Mouse (Mus musculus) thymus, adult 2 months (tissue): ENCODE results near the gene Matk. TPM values are rescaled to one million over a fixed set of nuclear protein-coding genes. Genes with fewer than 3 reads are reported as not detected.
A peak's percentile ranks its signal among the peaks of the same experiment; 100 is the strongest.

Experiments used
- DNase-seq: peaks from one replicate; pipeline ENCODE4 v3.0.0; 2021
- H3K27ac ChIP-seq: fragments of 200-500 bp; 2 replicates; pipeline ENCODE4 v1.5.1; 2012; ENCODE audit warnings: low read length, control low read depth; ENCODE audit not compliant: control insufficient read depth, insufficient read depth
- H3K27me3 ChIP-seq: fragments of 200-500 bp; 2 replicates; pipeline ENCODE4 v1.6.1; 2012; ENCODE audit warnings: mild to moderate bottlenecking, low read length, moderate library complexity, mixed read lengths; ENCODE audit not compliant: control insufficient read depth, insufficient read depth
- H3K36me3 ChIP-seq: fragments of 200-500 bp; 2 replicates; pipeline ENCODE4 v1.6.1; 2012; ENCODE audit warnings: mild to moderate bottlenecking, low read length, moderate library complexity; ENCODE audit not compliant: control insufficient read depth, insufficient read depth
- H3K4me1 ChIP-seq: fragments of 200-500 bp; replicated peaks from 2 replicates; pipeline ENCODE4 v1.6.1; 2012; ENCODE audit warnings: low read length; ENCODE audit not compliant: control insufficient read depth, insufficient read depth
- H3K4me3 ChIP-seq: fragments of 200-500 bp; 2 replicates; pipeline ENCODE4 v1.5.1; 2012; ENCODE audit warnings: mild to moderate bottlenecking, low read length, control low read depth, moderate library complexity; ENCODE audit not compliant: control insufficient read depth, insufficient read depth
- CTCF ChIP-seq: fragments of 200-500 bp; IDR thresholded peaks from 2 replicates; pipeline ENCODE4 v1.5.1; 2012; ENCODE audit warnings: mild to moderate bottlenecking, control low read depth, low read length, moderate library complexity, borderline replicate concordance; ENCODE audit not compliant: control insufficient read depth, poor library complexity, insufficient read depth; ENCODE audit errors: extremely low read depth
- POLR2A ChIP-seq: fragments of 200-500 bp; IDR thresholded peaks from 2 replicates; pipeline ENCODE4 v1.6.1; 2012; ENCODE audit warnings: mild to moderate bottlenecking, low read length, control low read depth, moderate library complexity; ENCODE audit not compliant: control insufficient read depth, poor library complexity, insufficient read depth; ENCODE audit errors: extremely low read depth
- WGBS: fragments of 180-500 bp; shearing (Covaris S2); methylation state at CpG from one replicate; pipeline ENCODE4 v1.1.7; 2018; 5-methylcytosine and 5-hydroxymethylcytosine counted together
- polyA plus RNA-seq: library from polyadenylated mRNA; depleted of rRNA; stranded (reverse); fragments of >200 nt; gene quantifications from 2 replicates; pipeline ENCODE4 v1.2.3, GENCODE M21; 2012

Matk gene
- polyA plus RNA-seq, 1 experiment, result 21.0 TPM

- H3K27ac ChIP-seq, result peak overlapping the region; percentile 76
- DNase-seq, result peak; percentile 69
- TF ChIP-seq CTCF (0 out of 2 replicates have a peak, but pooled peaks have one; percentile 10), POLR2A (no peak)
- peak overlapping the region; percentile 25 for H3K4me3 ChIP-seq
- no peaks in the 10 kb centered on the region for H3K36me3 ChIP-seq
- H3K27me3 ChIP-seq, result no peaks in the 10 kb centered on the region
- peaks cover 63% of the 10 kb centered on the region for H3K4me1 ChIP-seq
- 9% methylated on average over 24 of the region's 24 CpGs for WGBS
Observed at GRCm38 (mm10) chr10:81290698-81291460, 38.1 kb downstream of the Matk start.

GRCm38 (mm10) chr10:81291511-81292104 is 38.9 kb downstream of the Matk start, which contains the start of gene Tjp3:
Tjp3 (minus strand) TSS chr10:81291581.
- peak within 1 kb of the TSS; percentile 25 for H3K4me3 ChIP-seq
- no peaks in the 10 kb centered on the region for H3K27me3 ChIP-seq
- peaks cover 63% of the 10 kb centered on the region for H3K4me1 ChIP-seq
- peak within 1 kb of the TSS; percentile 76 for H3K27ac ChIP-seq
- H3K36me3 ChIP-seq, result no peaks in the 10 kb centered on the region
- no peak for DNase-seq
- WGBS, result 26% methylated on average over 9 of the region's 9 CpGs
- no peak for TF ChIP-seq CTCF
- TF ChIP-seq POLR2A, result no peak

- WGBS, result under 1% methylated on average over 77 of the region's 80 CpGs
- TF ChIP-seq POLR2A (peak; percentile 98), CTCF (peak; percentile 87)
- H3K36me3 ChIP-seq, result no peaks in the 10 kb centered on the region
- DNase-seq, result peak; percentile 99
- no peaks in the 10 kb centered on the region for H3K27me3 ChIP-seq
- H3K27ac ChIP-seq, result peak within 1 kb of the TSS; percentile 24
- peaks cover 68% of the 10 kb centered on the region for H3K4me1 ChIP-seq
- peak within 1 kb of the TSS; percentile 78 for H3K4me3 ChIP-seq
Observed at GRCm38 (mm10) chr10:81292554-81293333, 40.0 kb downstream of the Matk start, which contains the start of gene Pip5k1c. Pip5k1c (plus strand) TSS chr10:81292963.

GRCm38 (mm10) chr10:81293334-81294030 is 40.7 kb downstream of the Matk start:
- no peak for DNase-seq
- no peaks in the 10 kb centered on the region for H3K27me3 ChIP-seq
- TF ChIP-seq CTCF, result no peak
- TF ChIP-seq POLR2A, result no peak
- H3K27ac ChIP-seq, result peak overlapping the region; percentile 24
- 1% methylated on average over 25 of the region's 25 CpGs for WGBS
- H3K4me3 ChIP-seq, result peak overlapping the region; percentile 78
- peaks cover 75% of the 10 kb centered on the region for H3K4me1 ChIP-seq
- no peaks in the 10 kb centered on the region for H3K36me3 ChIP-seq

GRCm38 (mm10) chr10:81294442-81294841 is 41.7 kb downstream of the Matk start:
- peaks cover 83% of the 10 kb centered on the region for H3K4me1 ChIP-seq
- H3K27me3 ChIP-seq, result no peaks in the 10 kb centered on the region
- TF ChIP-seq POLR2A, result no peak
- no peak for TF ChIP-seq CTCF
- DNase-seq, result no peak
- H3K27ac ChIP-seq, result no peak overlapping the region
- H3K36me3 ChIP-seq, result no peaks in the 10 kb centered on the region
- H3K4me3 ChIP-seq, result peak overlapping the region; percentile 78
- WGBS, result 46% methylated on average over 8 of the region's 8 CpGs
